Mouse (Mus musculus) limb, embryonic 11.5 days (tissue): ENCODE data around the gene Bpgm. TPM values are rescaled to one million over a fixed set of nuclear protein-coding genes. Genes with fewer than 3 reads are reported as not detected.

ENCODE experiments used
- ATAC-seq: fragments of 200-750 bp; cut with Nextera tagmentation; 2 replicates; pipeline ENCODE4 v1.8.0; 2017; ENCODE audit warnings: low read depth; ENCODE audit not compliant: insufficient number of reproducible peaks, low FRiP score, low TSS enrichment
- DNase-seq: peaks from one replicate; pipeline ENCODE4 v3.0.0-alpha.2; 2015; ENCODE audit warnings: low spot score
- H3K27ac ChIP-seq: fragments of 300-500 bp; sonication (generic); replicated peaks from 2 replicates; pipeline ENCODE4 v1.5.1; 2014; ENCODE audit warnings: low read depth, mild to moderate bottlenecking, low read length
- H3K27me3 ChIP-seq: fragments of 300-500 bp; sonication (generic); 2 replicates; pipeline ENCODE4 v1.6.1; 2014; ENCODE audit warnings: mild to moderate bottlenecking, low read length, mixed read lengths; ENCODE audit not compliant: control insufficient read depth, insufficient read depth
- H3K36me3 ChIP-seq: fragments of 300-500 bp; sonication (generic); 2 replicates; pipeline ENCODE4 v1.6.1; 2014; ENCODE audit warnings: mild to moderate bottlenecking, low read length, moderate library complexity, mixed read lengths; ENCODE audit not compliant: control insufficient read depth, insufficient read depth
- H3K4me1 ChIP-seq: fragments of 300-500 bp; sonication (generic); 2 replicates; pipeline ENCODE4 v1.6.1; 2014; ENCODE audit warnings: low read length, mixed read lengths; ENCODE audit not compliant: control insufficient read depth, insufficient read depth
- H3K4me2 ChIP-seq: fragments of 300-500 bp; sonication (generic); 2 replicates; pipeline ENCODE4 v1.6.1; 2014; ENCODE audit warnings: low read depth, mild to moderate bottlenecking, moderate library complexity; ENCODE audit not compliant: severe bottlenecking
- H3K4me3 ChIP-seq: fragments of 300-500 bp; sonication (generic); 2 replicates; pipeline ENCODE4 v1.5.1; 2014; ENCODE audit warnings: low read depth, low read length
- H3K9ac ChIP-seq: fragments of 300-500 bp; sonication (generic); 2 replicates; pipeline ENCODE4 v1.6.1; 2014; ENCODE audit warnings: mild to moderate bottlenecking, low read length
- H3K9me3 ChIP-seq: fragments of 300-500 bp; sonication (generic); 2 replicates; pipeline ENCODE4 v1.6.1; 2016; ENCODE audit warnings: low read length; ENCODE audit not compliant: control insufficient read depth
- WGBS: fragments of 180-500 bp; shearing (Covaris S2); extraction: QIAGEN DNeasy Blood & Tissue Kit; methylation state at CpG from one replicate; pipeline ENCODE4 v1.1.7; 2014; 5-methylcytosine and 5-hydroxymethylcytosine counted together
- polyA plus RNA-seq: library from polyadenylated mRNA; unstranded; fragments of >200 nt; fragmentation: Nextera tagmentation; extraction: Ambion mirVana; gene quantifications from 2 replicates; pipeline ENCODE4 v1.2.1, GENCODE M21; 2014

Bpgm gene
- polyA plus RNA-seq, 1 experiment from 2014 or later: 47.3 TPM

GRCm38 (mm10) chr6:34460651-34461050, 15.4 kb upstream of the Bpgm start:
- no peaks in the 10 kb centered on the region for H3K4me1 ChIP-seq
- no peak for DNase-seq
- H3K27ac ChIP-seq: no peak overlapping the region
- no peaks in the 10 kb centered on the region for H3K36me3 ChIP-seq
- no peaks in the 10 kb centered on the region for H3K27me3 ChIP-seq
- H3K4me3 ChIP-seq: no peak overlapping the region
- no peak overlapping the region for H3K9ac ChIP-seq
- WGBS: 52% methylated on average over 4 of the region's 4 CpGs
- no peaks in the 10 kb centered on the region for H3K9me3 ChIP-seq
- no peak overlapping the region for H3K4me2 ChIP-seq
- ATAC-seq: no peak

DNA sequence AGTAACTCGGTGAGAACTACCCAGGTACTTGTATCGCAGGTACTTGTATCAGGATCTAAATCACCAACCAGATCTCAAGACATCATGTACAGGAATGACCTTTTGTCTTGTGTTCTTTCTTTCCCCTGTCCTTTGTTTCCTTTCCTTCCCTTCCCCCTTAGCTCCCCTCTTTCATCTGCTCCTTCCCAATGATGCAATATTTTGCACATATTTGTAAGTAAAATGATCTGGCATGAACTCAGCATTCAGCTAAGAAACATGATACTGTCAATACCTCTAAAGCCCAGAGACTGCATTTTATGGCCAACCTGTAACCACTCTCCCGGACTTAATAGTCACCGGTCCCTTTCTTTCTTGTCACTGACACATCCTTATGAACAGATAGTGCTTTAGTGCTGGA, 12.4 kb upstream of the Bpgm start:
- H3K27ac ChIP-seq: no peak overlapping the region
- no peak overlapping the region for H3K9ac ChIP-seq
- no peak overlapping the region for H3K4me3 ChIP-seq
- H3K9me3 ChIP-seq: no peaks in the 10 kb centered on the region
- H3K4me2 ChIP-seq: no peak overlapping the region
- no peaks in the 10 kb centered on the region for H3K27me3 ChIP-seq
- H3K36me3 ChIP-seq: no peaks in the 10 kb centered on the region
- no peaks in the 10 kb centered on the region for H3K4me1 ChIP-seq
- 82% methylated on average over 4 of the region's 4 CpGs for WGBS
- ATAC-seq (no peak), DNase-seq (no peak)

DNA sequence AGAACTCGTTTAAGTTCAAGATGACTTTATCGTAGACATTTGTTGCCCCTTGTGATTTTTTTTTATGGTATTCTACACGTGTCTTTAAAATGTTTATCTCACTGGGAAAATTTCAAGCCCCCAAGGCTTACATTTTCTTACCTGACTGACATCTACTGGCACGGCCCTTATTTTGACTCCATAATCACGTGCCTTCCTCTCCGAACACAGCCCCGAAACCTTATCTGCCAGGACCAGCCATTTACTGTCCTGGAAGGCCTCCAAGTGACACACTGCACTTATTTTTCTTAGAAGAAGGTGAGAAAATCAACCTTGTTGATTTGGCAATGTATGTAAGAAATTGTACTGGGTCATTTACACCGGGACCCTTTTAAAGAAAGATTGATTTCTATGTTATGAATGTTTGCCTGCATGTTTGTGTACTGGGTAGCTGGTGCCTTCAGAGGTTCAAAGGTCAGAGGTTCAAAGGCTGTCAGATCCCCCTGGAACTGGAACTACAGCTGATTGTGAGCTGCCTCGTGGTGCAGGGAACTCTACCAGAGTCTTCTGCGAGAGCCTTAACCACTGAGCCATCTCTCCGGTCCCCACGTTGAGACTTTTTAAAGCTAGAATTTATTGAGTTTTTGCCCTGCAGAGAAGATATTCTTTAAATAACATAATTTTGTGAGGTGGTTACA, 4.4 kb upstream of the Bpgm start:
- H3K27ac ChIP-seq: no peak overlapping the region
- 86% methylated on average over 12 of the region's 12 CpGs for WGBS
- no peak for DNase-seq

GRCm38 (mm10) chr6:34473346-34473745, 2.7 kb upstream of the Bpgm start:
- Histone ChIP-seq H3K9me3 (no peaks in the 10 kb centered on the region), H3K4me1 (peaks cover 3% of the 10 kb centered on the region), H3K36me3 (no peaks in the 10 kb centered on the region), H3K4me2 (no peak overlapping the region), H3K4me3 (no peak overlapping the region), H3K27me3 (no peaks in the 10 kb centered on the region), H3K27ac (no peak overlapping the region), H3K9ac (no peak overlapping the region)
- DNase-seq (no peak), ATAC-seq (no peak)
- 94% methylated on average over 1 of the region's 1 CpGs for whole genome bisulfite sequencing

More for the DNA sequence above, 4.4 kb upstream of the Bpgm start:
- no peak for ATAC-seq
- Histone ChIP-seq H3K9ac (no peak overlapping the region), H3K4me2 (no peak overlapping the region), H3K9me3 (no peaks in the 10 kb centered on the region), H3K4me1 (no peaks in the 10 kb centered on the region), H3K27me3 (no peaks in the 10 kb centered on the region), H3K4me3 (no peak overlapping the region), H3K36me3 (no peaks in the 10 kb centered on the region)

GRCm38 (mm10) chr6:34474031-34474430, 2.0 kb upstream of the Bpgm start:
- Histone ChIP-seq H3K4me3 (no peak overlapping the region), H3K27ac (no peak overlapping the region), H3K4me2 (no peak overlapping the region), H3K4me1 (peaks cover 10% of the 10 kb centered on the region), H3K9me3 (no peaks in the 10 kb centered on the region), H3K9ac (no peak overlapping the region), H3K27me3 (no peaks in the 10 kb centered on the region), H3K36me3 (no peaks in the 10 kb centered on the region)
- DNase-seq (no peak), ATAC-seq (no peak)
- 58% methylated on average over 3 of the region's 3 CpGs for WGBS

DNA sequence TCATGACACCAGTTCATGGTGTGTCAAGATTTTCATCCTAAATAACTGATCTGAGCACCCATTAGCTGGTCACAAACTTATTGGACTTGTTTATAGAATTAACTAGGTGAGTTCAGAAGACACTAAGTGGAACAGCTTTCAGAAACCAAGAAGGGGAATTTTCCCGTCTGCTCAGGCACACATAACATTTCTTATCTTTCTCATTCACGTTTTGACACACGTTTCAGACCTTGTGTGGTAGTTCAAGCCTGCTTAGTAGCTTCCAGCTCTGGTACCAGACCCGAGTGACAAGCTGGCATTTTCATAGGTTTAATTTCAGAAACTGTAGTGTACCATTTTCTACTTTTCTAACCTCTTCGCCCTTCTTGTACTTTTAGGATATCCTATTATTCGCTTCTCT, 616 bp upstream of the Bpgm start:
- H3K36me3 ChIP-seq: no peaks in the 10 kb centered on the region
- peak overlapping the region; percentile 51 for H3K4me2 ChIP-seq
- H3K4me3 ChIP-seq: peak overlapping the region; percentile 48
- no peaks in the 10 kb centered on the region for H3K9me3 ChIP-seq
- no peak for ATAC-seq
- no peak overlapping the region for H3K27ac ChIP-seq
- 35% methylated on average over 6 of the region's 6 CpGs for WGBS
- no peak for DNase-seq
- H3K9ac ChIP-seq: peak overlapping the region; percentile 49
- H3K27me3 ChIP-seq: no peaks in the 10 kb centered on the region
- H3K4me1 ChIP-seq: peaks cover 12% of the 10 kb centered on the region

- H3K4me1 ChIP-seq: peaks cover 12% of the 10 kb centered on the region
- no peak overlapping the region for H3K9ac ChIP-seq
- no peaks in the 10 kb centered on the region for H3K9me3 ChIP-seq
- WGBS: 89% methylated on average over 7 of the region's 7 CpGs
- H3K4me2 ChIP-seq: peak overlapping the region; percentile 10; the same call in 1 of the 2 replicates
- no peak overlapping the region for H3K27ac ChIP-seq
- no peak overlapping the region for H3K4me3 ChIP-seq
- no peak for ATAC-seq
- H3K27me3 ChIP-seq: no peaks in the 10 kb centered on the region
- H3K36me3 ChIP-seq: no peaks in the 10 kb centered on the region
- no peak for DNase-seq
These were observed 2.0 kb downstream of the Bpgm start for GRCm38 (mm10) chr6:34478036-34478435.

GRCm38 (mm10) chr6:34478677-34479360, 2.8 kb downstream of the Bpgm start:
- DNase-seq (no peak), ATAC-seq (no peak)
- H3K4me2 ChIP-seq: no peak overlapping the region; the same call in 1 of the 2 replicates
- no peak overlapping the region for H3K27ac ChIP-seq
- no peak overlapping the region for H3K4me3 ChIP-seq
- H3K4me1 ChIP-seq: peaks cover 12% of the 10 kb centered on the region
- WGBS: 47% methylated on average over 6 of the region's 6 CpGs
- H3K9me3 ChIP-seq: no peaks in the 10 kb centered on the region
- H3K9ac ChIP-seq: no peak overlapping the region
- no peaks in the 10 kb centered on the region for H3K36me3 ChIP-seq
- no peaks in the 10 kb centered on the region for H3K27me3 ChIP-seq
